Mouse (Mus musculus) liver, adult 2 months (tissue): ENCODE data around the gene Lztr1.

ENCODE experiments used
- CTCF ChIP-seq: fragments of 200-500 bp; IDR thresholded peaks from 2 replicates; pipeline ENCODE4 v1.5.1; 2011; ENCODE audit warnings: low read depth, low read length, control low read depth
- POLR2A ChIP-seq: fragments of 200-500 bp; IDR thresholded peaks from 2 replicates; pipeline ENCODE4 v1.6.1; 2011; ENCODE audit warnings: low read length, control low read depth; ENCODE audit not compliant: insufficient read depth; ENCODE audit errors: extremely low read depth

DNA sequence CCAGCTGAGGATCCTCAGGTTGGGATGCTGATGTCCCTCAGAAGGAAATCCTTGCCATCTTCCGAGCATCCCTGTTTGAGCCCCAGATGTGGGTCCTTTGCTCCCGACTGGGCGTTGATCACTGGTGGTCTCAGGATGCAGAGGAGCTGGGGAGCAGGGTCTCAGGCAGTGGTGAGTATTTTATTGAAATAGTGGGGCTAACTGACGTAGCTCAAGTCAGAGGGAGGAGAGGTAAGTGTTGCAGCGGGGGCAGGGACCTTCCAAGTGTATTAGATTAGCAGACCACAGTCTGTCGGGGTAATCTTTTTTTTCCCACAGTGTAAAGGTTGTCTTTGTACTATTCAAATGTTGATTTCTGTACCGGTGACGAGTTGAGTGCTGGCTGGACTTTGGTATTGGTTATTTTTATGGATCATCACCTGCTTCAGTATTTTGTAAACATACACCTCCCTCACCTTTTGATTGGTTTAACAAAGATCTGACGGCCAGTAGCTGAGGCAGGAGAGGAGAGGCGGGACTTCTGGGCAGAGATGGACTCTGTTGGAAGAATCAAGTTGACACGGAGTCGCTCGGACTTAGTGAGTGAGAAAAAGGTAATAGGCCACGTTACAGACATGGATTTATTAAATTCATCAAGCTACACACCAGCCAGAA is 24.3 kb downstream of the Lztr1 start:
- TF ChIP-seq CTCF (no peak), POLR2A (no peak)
